Mouse (Mus musculus) embryonic fibroblast, embryonic 13.5 days (primary cell): ENCODE measurements around the gene Iqcb1.

Experiments
- CTCF ChIP-seq: IDR thresholded peaks from 2 replicates; pipeline ENCODE4 v1.5.1; 2011; ENCODE audit warnings: mild to moderate bottlenecking, control low read depth, low read length, moderate library complexity, borderline replicate concordance; ENCODE audit not compliant: insufficient read depth
- POLR2A ChIP-seq: IDR thresholded peaks from 2 replicates; pipeline ENCODE4 v1.6.1; 2011; ENCODE audit warnings: low read depth, mild to moderate bottlenecking, control low read depth, low read length, moderate library complexity

DNA sequence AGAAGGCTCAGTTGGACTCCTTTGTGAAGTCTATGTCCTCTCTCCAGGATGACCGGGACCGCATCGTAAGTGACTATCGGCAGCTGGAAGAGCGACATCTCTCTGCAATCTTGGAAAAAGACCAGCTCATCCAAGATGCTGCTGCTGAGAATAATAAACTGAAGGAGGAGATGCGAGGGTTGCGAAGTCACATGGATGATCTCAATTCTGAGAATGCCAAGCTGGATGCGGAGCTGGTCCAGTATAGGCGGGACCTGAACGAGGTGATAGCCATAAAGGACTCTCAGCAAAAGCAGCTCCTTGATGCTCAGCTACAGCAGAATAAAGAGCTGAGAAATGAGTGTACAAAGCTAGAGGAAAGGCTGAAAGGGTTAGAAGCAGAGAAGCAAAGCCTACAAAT is 90.3 kb downstream of the Iqcb1 start:
- TF ChIP-seq POLR2A (no peak), CTCF (no peak)
